Mouse (Mus musculus) brain, embryonic 14.5 days (tissue): Measurements from ENCODE around the gene B4galt5. TPM values are rescaled to one million over a fixed set of nuclear protein-coding genes. Genes with fewer than 3 reads are reported as not detected.
"Not testable (repeated sequence)": the region's sequence is repeated elsewhere in the genome, so short reads cannot be mapped to it uniquely, and the experiment has no call there.

Experiments used
- DNase-seq: peaks from one replicate; pipeline ENCODE4 v3.0.0-alpha.2; 2011; ENCODE audit warnings: low read depth
- CTCF ChIP-seq: fragments of 200-500 bp; IDR thresholded peaks from 2 replicates; pipeline ENCODE4 v1.5.1; 2012; ENCODE audit warnings: inconsistent platforms, mild to moderate bottlenecking, moderate library complexity, borderline replicate concordance; ENCODE audit not compliant: insufficient read depth, insufficient read length; ENCODE audit errors: extremely low read depth
- POLR2A ChIP-seq: fragments of 200-500 bp; IDR thresholded peaks from 2 replicates; pipeline ENCODE4 v1.6.1; 2012; ENCODE audit warnings: mild to moderate bottlenecking, inconsistent platforms, borderline replicate concordance; ENCODE audit not compliant: poor library complexity, insufficient read depth, insufficient read length, severe bottlenecking; ENCODE audit errors: extremely low read depth
- polyA plus RNA-seq: library from polyadenylated mRNA; depleted of rRNA; stranded (reverse); fragments of >200 nt; gene quantifications from 2 replicates; pipeline ENCODE4 v1.2.3, GENCODE M21; 2012; rRNA removed

B4galt5 gene
- polyA plus RNA-seq = 17.6 and 36.9 TPM in 2 replicates

- TF ChIP-seq POLR2A = peak; percentile 45; the same call in 1 of the 2 replicates
- TF ChIP-seq CTCF = no peak
Measured at GRCm38 (mm10) chr2:167348376-167349282, at the start of gene B4galt5. B4galt5 (minus strand) TSS chr2:167349183.

GRCm38 (mm10) chr2:167396420-167396819 is 47.4 kb upstream of the B4galt5 start:
- DNase-seq = not testable (repeated sequence)

More at GRCm38 (mm10) chr2:167348376-167349282, at the start of gene B4galt5:
- peak; percentile 57 for DNase-seq

- TF ChIP-seq CTCF (no peak), POLR2A (no peak)
Measured at GRCm38 (mm10) chr2:167394426-167394825, 45.4 kb upstream of the B4galt5 start.

GRCm38 (mm10) chr2:167386998-167387397 is 38.0 kb upstream of the B4galt5 start:
- no peak for DNase-seq
- TF ChIP-seq POLR2A (no peak), CTCF (no peak)

More at GRCm38 (mm10) chr2:167394426-167394825, 45.4 kb upstream of the B4galt5 start:
- DNase-seq = no peak

GRCm38 (mm10) chr2:167386456-167386855 is 37.5 kb upstream of the B4galt5 start:
- TF ChIP-seq POLR2A (no peak), CTCF (no peak)
- no peak for DNase-seq

GRCm38 (mm10) chr2:167383666-167384083 is 34.7 kb upstream of the B4galt5 start:
- no peak for DNase-seq
- TF ChIP-seq CTCF = no peak
- no peak for TF ChIP-seq POLR2A

GRCm38 (mm10) chr2:167382389-167382788 is 33.4 kb upstream of the B4galt5 start:
- TF ChIP-seq POLR2A = no peak
- TF ChIP-seq CTCF = no peak
- no peak for DNase-seq

GRCm38 (mm10) chr2:167381596-167381995 is 32.6 kb upstream of the B4galt5 start:
- DNase-seq = no peak
- no peak for TF ChIP-seq CTCF
- no peak for TF ChIP-seq POLR2A

GRCm38 (mm10) chr2:167380615-167381285 is 31.8 kb upstream of the B4galt5 start:
- DNase-seq = no peak
- TF ChIP-seq CTCF (no peak), POLR2A (no peak)

- no peak for TF ChIP-seq POLR2A
- TF ChIP-seq CTCF = no peak
- DNase-seq = peak; percentile 48
Measured at GRCm38 (mm10) chr2:167378972-167379371, 30.0 kb upstream of the B4galt5 start.

GRCm38 (mm10) chr2:167377697-167378096 is 28.7 kb upstream of the B4galt5 start:
- no peak for DNase-seq
- TF ChIP-seq CTCF (no peak), POLR2A (no peak)

- TF ChIP-seq POLR2A = no peak
- no peak for TF ChIP-seq CTCF
- peak; percentile 13 for DNase-seq
Measured at GRCm38 (mm10) chr2:167376160-167376564, 27.2 kb upstream of the B4galt5 start.

GRCm38 (mm10) chr2:167375688-167376087 is 26.7 kb upstream of the B4galt5 start:
- no peak for TF ChIP-seq POLR2A
- no peak for TF ChIP-seq CTCF

More at GRCm38 (mm10) chr2:167375688-167376087, 26.7 kb upstream of the B4galt5 start:
- no peak for DNase-seq
